Comparison of ENCODE assay signal across 31 mouse cellular contexts in genomic region chr9:59997725-59998124, GRCm38 (mm10). TPM values are rescaled to one million over a fixed set of nuclear protein-coding genes. Genes with fewer than 3 reads are reported as not detected.
A peak's percentile ranks its signal among the peaks of the same experiment; 100 is the strongest.
DNase-seq lines count a peak whose midpoint lies in the region; ATAC-seq and TF ChIP-seq lines count a peak whose summit lies in the region.
"Had no signal": no experiment of that assay in that cellular context is flagged by ENCODE, and none has a peak within 500 bp of the region (broad histone marks: within the 10 kb centered on the region; RNA-seq: fewer than 3 reads in every experiment).

No protein-coding gene starts in this region.

- no peak for TF ChIP-seq CTCF in forebrain, postnatal 0 days (IDR thresholded peaks at IDR 0.05; ENCODE audit: low read depth)
- TF ChIP-seq CTCF in left cerebral cortex, adult 2 months (IDR thresholded peaks at IDR 0.05), result no peak
- TF ChIP-seq CTCF in hindbrain, postnatal 0 days (IDR thresholded peaks at IDR 0.05; ENCODE audit: low read depth), result no peak

- DNase-seq in forebrain, postnatal 0 days, result no peak
- DNase-seq in forebrain, embryonic 11.5 days (ENCODE audit: low spot score), result no peak
- no peak for DNase-seq in left cerebral cortex, adult 2 months (ENCODE audit: extremely low spot score in 1 of 2, low spot score in 2 of 2)
- no peak for DNase-seq in left cerebral cortex, postnatal 4 days
- DNase-seq in right cerebral cortex, adult 18-20 months, result peak; percentile 18
- DNase-seq in right cerebral cortex, postnatal 4 days, result no peak
- DNase-seq in hindbrain, postnatal 0 days (ENCODE audit: low spot score), result no peak
- DNase-seq: adrenal gland, adult 8-10 months; adrenal gland, postnatal 14 days; adrenal gland, postnatal 36 days; B cell, adult 2 months; cerebellum, adult 11 months; cerebellum, adult 18-20 months; cerebellum, adult 8-10 months; cerebellum, adult 9-11 months; cerebellum, postnatal 14 days; cerebellum, postnatal 36 days; embryo, embryonic 11 days had no signal

- ATAC-seq in forebrain, postnatal 0 days, result peak; percentile 23
- ATAC-seq in forebrain, embryonic 11.5 days (replicated peaks; ENCODE audit: low FRiP score), result no peak
- ATAC-seq in hindbrain, postnatal 0 days, result no peak
- ATAC-seq: activated CD4-positive, CD25-positive, alpha-beta regulatory T cell, adult 4 months; CD4-positive, CD25-positive, alpha-beta regulatory T cell, adult 4 months; forebrain, embryonic 13.5 days; forebrain, embryonic 15.5 days; Patski had no signal

- intact Hi-C loops in left cerebral cortex, adult 2 months (cut with DNase I), result loop anchor here (10.0 kb wide), 1 partner anchor 237 kb away; no protein-coding TSS in a partner anchor
- intact Hi-C loops in left cerebral cortex, postnatal 4 days (cut with DNase I), result loop anchor here (10.0 kb wide), 1 partner anchor 167 kb away; no protein-coding TSS in a partner anchor

- H3K36me3 ChIP-seq in forebrain, postnatal 0 days (ENCODE audit: insufficient read depth), result no peaks in the 10 kb centered on the region
- H3K36me3 ChIP-seq in forebrain, embryonic 11.5 days (ENCODE audit: control insufficient read depth, insufficient read depth, low read length), result no peaks in the 10 kb centered on the region
- no peaks in the 10 kb centered on the region for H3K36me3 ChIP-seq in hindbrain, postnatal 0 days (ENCODE audit: insufficient read depth, low read length)
- H3K36me3 ChIP-seq: embryonic facial prominence, embryonic 13.5 days; forebrain, embryonic 10.5 days; forebrain, embryonic 15.5 days; G1E had no signal

- H3K27ac ChIP-seq in forebrain, postnatal 0 days (ENCODE audit: low read depth, low read length), result no peak overlapping the region
- no peak overlapping the region for H3K27ac ChIP-seq in forebrain, embryonic 11.5 days (ENCODE audit: low read depth, low read length)
- peak overlapping the region; percentile 47; the same call in 1 of the 2 replicates for H3K27ac ChIP-seq in left cerebral cortex, adult 2 months
- no peak overlapping the region for H3K27ac ChIP-seq in hindbrain, postnatal 0 days
- H3K27ac ChIP-seq: embryonic facial prominence, embryonic 13.5 days; embryonic facial prominence, embryonic 15.5 days; forebrain, embryonic 10.5 days; forebrain, embryonic 13.5 days; forebrain, embryonic 15.5 days had no signal

- no peaks in the 10 kb centered on the region for H3K9me3 ChIP-seq in forebrain, postnatal 0 days (ENCODE audit: low read length)
- no peaks in the 10 kb centered on the region for H3K9me3 ChIP-seq in forebrain, embryonic 11.5 days (ENCODE audit: control insufficient read depth, low read length)
- no peaks in the 10 kb centered on the region for H3K9me3 ChIP-seq in hindbrain, postnatal 0 days (ENCODE audit: low read length)
- H3K9me3 ChIP-seq: embryonic facial prominence, embryonic 13.5 days; embryonic facial prominence, embryonic 15.5 days; forebrain, embryonic 10.5 days; forebrain, embryonic 13.5 days; forebrain, embryonic 15.5 days; G1E had no signal

- H3K27me3 ChIP-seq in forebrain, postnatal 0 days (ENCODE audit: insufficient read depth, low read length), result no peaks in the 10 kb centered on the region
- H3K27me3 ChIP-seq in forebrain, embryonic 11.5 days (ENCODE audit: control insufficient read depth, insufficient read depth, low read length), result no peaks in the 10 kb centered on the region
- no peaks in the 10 kb centered on the region for H3K27me3 ChIP-seq in hindbrain, postnatal 0 days (ENCODE audit: insufficient read depth, low read length)
- H3K27me3 ChIP-seq: CH12.LX; embryonic facial prominence, embryonic 13.5 days; embryonic facial prominence, embryonic 15.5 days; forebrain, embryonic 13.5 days; forebrain, embryonic 15.5 days had no signal

- no peak overlapping the region for H3K9ac ChIP-seq in forebrain, postnatal 0 days
- no peak overlapping the region for H3K9ac ChIP-seq in forebrain, embryonic 11.5 days (ENCODE audit: low read length)
- H3K9ac ChIP-seq in hindbrain, postnatal 0 days (replicated peaks; ENCODE audit: low read length), result no peak overlapping the region
- H3K9ac ChIP-seq: embryonic facial prominence, embryonic 13.5 days; embryonic facial prominence, embryonic 15.5 days; forebrain, embryonic 13.5 days; forebrain, embryonic 15.5 days had no signal

- H3K4me2 ChIP-seq in forebrain, postnatal 0 days (ENCODE audit: low read depth), result no peak overlapping the region
- no peak overlapping the region for H3K4me2 ChIP-seq in forebrain, embryonic 11.5 days (ENCODE audit: low read depth, low read length, severe bottlenecking)
- no peak overlapping the region for H3K4me2 ChIP-seq in hindbrain, postnatal 0 days (ENCODE audit: low read depth, low read length)
- H3K4me2 ChIP-seq: embryonic facial prominence, embryonic 13.5 days; embryonic facial prominence, embryonic 15.5 days; forebrain, embryonic 13.5 days; forebrain, embryonic 15.5 days had no signal

- no peak overlapping the region for H3K4me3 ChIP-seq in forebrain, postnatal 0 days (ENCODE audit: low read depth, low read length)
- H3K4me3 ChIP-seq in forebrain, embryonic 11.5 days (ENCODE audit: low read depth, low read length), result no peak overlapping the region
- H3K4me3 ChIP-seq in left cerebral cortex, adult 2 months, result no peak overlapping the region
- no peak overlapping the region for H3K4me3 ChIP-seq in hindbrain, postnatal 0 days (ENCODE audit: low read length)
- H3K4me3 ChIP-seq: embryonic facial prominence, embryonic 13.5 days; embryonic facial prominence, embryonic 15.5 days; erythroblast, embryonic 14.5 days; forebrain, embryonic 10.5 days; forebrain, embryonic 13.5 days; forebrain, embryonic 15.5 days had no signal

- WGBS in forebrain, postnatal 0 days, result 65% methylated on average over 4 of the region's 4 CpGs
- 92% methylated on average over 4 of the region's 4 CpGs for WGBS in forebrain, embryonic 11.5 days
- 82% methylated on average over 4 of the region's 4 CpGs for WGBS in hindbrain, postnatal 0 days

- no peaks in the 10 kb centered on the region for H3K4me1 ChIP-seq in forebrain, postnatal 0 days (ENCODE audit: insufficient read depth)
- no peaks in the 10 kb centered on the region for H3K4me1 ChIP-seq in forebrain, embryonic 11.5 days (replicated peaks; ENCODE audit: control insufficient read depth, insufficient read depth, low read length)
- H3K4me1 ChIP-seq in hindbrain, postnatal 0 days (ENCODE audit: insufficient read depth, low read length), result no peaks in the 10 kb centered on the region
- H3K4me1 ChIP-seq: embryonic facial prominence, embryonic 15.5 days; forebrain, embryonic 10.5 days; forebrain, embryonic 13.5 days; forebrain, embryonic 15.5 days had no signal

RNA-seq across cellular contexts. Expression of gene Nr2e3, which starts 37.3 kb away (rescaled TPM):
- 0.14 TPM in 1 of 2 replicates, not detected in the other for total RNA-seq in forebrain, postnatal 0 days (2014; rRNA removed)
- polyA plus RNA-seq in forebrain, postnatal 0 days (2015; fragmentation: Nextera tagmentation; extraction: Ambion mirVana), result not detected in 2 replicates
- polyA plus RNA-seq in forebrain, embryonic 11.5 days (2014; fragmentation: Nextera tagmentation; extraction: Ambion mirVana), result not detected in 2 replicates
- not detected for total RNA-seq in left cerebral cortex, adult 2 months (2021)
- not detected for total RNA-seq in left cerebral cortex, postnatal 4 days (2021)
- 0.07 TPM in 1 of 2 replicates, not detected in the other for total RNA-seq in hindbrain, postnatal 0 days (2014; rRNA removed)
- polyA plus RNA-seq in hindbrain, postnatal 0 days (2015; fragmentation: Nextera tagmentation; extraction: Ambion mirVana), result not detected in 2 replicates
- total RNA-seq: adrenal gland, adult 18-20 months; adrenal gland, adult 8-10 months; adrenal gland, postnatal 14 days; adrenal gland, postnatal 36 days; common myeloid progenitor, adult 5-6 weeks had no signal
- polyA plus RNA-seq: activated CD4-positive, CD25-positive, alpha-beta regulatory T cell, adult 4 months; CD4-positive, CD25-positive, alpha-beta regulatory T cell, adult 4 months; erythroblast, embryonic 14.5 days; forebrain, embryonic 10.5 days; forebrain, embryonic 13.5 days; forebrain, embryonic 15.5 days; G1E; Patski had no signal
